Mouse (Mus musculus): Measurements from ENCODE around the gene Gpr22.

The Gpr22 gene

DNA sequence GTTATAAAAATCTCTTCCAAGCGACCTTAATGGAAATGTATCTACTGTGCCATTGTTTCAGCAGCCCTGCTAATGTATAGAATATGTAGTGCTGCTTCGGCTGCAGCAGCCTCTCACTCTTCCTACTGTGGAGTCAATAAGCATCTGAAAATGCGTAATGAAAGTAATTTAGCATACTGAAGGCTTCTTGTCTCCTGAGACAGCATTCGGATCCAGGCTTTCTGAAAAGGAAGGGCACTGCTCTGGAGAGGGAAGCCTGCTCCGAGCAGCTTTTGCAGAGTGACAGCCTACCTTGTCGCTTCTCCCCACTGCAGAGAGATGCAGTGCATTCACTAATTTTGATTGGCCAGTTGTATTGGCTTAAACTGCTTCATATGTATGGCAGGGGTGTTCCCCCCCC lies at the start of gene Gpr22:
Gpr22 (minus strand) TSS at position 348 of the 400 bp plus-strand sequence.
- DNase-seq, result no peak

DNA sequence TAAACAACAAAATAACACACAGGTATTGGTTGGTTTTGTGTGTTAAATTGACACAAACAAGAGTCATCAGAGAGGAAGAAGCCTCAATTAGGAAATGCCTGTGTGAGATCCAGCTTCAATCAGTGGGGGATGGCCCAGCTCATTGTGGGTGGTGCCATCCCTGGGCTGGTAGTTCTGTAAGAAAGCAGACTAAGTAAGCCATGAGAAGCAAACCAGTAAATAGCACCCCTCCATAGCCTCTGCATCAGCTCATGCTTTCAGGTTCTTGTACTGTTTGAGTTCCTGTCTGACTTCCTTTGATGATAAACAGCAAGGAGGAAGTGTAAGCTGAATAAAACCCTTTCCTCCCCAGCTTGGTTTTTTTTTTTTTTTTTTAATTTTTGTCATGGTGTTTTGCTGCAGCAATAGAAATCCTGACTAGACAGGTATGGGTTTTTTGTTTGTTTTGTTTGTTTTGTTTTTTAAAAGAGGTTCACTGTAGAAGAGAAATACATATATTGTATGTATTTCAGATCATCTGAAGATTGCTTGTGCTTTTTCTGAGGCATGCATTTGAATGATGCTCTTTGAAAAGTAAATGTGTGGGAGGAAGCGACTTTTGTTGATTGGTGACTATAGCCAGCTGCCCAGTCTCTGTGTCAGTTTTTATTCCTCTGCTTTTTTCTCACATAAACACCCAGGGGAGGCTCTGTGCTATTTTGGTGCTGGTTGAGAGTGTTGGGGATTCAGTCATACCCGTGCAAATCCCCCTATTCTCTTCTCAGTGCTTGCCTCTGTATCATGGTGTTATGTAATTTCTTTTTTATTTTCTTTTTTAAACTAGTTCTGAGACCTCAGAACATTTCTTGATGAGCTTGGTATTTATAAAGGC lies 42.4 kb upstream of the Gpr22 start:
- no peak for DNase-seq

DNA sequence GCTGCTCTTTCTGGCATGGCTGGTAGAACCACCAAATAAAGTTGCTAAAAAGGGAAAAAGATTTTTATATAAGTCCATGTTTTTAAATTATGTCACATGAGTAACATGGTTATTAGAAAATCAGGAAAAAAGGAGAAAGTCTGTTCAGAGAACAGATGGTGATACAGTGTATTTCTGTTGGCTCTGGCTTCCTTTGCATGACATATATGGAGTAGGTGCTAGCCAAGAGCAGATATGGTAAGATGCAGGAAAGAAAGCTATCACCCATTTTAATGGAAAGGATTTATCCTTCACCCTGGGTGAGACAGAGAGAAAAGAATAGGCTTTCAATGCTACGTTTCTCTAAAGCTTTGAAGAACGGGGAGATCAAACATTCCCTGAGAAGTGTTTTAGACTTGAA lies 40.7 kb upstream of the Gpr22 start:
- no peak for DNase-seq

DNA sequence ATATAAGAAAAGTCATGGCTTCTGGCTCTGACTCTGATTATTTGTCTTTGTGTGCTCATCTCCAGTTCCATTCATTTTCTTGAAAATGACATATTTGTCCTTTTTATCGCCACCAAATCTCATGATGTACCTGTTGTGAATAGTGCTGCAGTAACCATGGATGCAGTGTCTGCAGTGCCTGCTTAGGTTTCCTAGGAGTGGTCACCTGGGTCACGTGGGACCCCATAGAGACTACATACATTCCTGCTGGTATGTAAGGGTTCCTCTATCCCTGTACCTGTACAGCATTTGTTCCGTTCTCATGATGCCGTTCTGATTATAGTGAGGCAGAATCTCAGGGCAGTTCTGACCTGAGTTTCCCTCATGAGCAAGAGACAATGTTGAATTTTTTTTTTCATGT lies 36.1 kb upstream of the Gpr22 start:
- DNase-seq, result no peak

DNA sequence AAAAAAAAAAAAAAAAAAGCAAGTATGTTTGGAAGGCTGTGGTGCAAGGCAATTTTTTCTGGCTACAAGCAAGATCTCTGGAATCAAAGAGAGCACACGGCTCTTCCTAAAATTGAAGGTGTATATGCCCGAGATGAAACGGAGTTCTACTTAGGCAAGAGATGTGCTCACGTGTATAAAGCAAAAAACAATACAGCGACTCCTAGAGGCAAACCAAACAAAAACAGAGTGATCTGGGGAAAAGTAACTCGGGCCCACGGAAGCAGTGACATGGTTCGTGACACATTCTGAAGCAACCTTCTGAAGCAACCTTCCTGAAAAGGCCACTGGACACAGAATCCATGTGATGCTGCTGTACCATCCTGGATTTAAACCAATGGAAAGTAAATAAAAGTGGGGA lies 33.6 kb upstream of the Gpr22 start:
- no peak for DNase-seq

DNA sequence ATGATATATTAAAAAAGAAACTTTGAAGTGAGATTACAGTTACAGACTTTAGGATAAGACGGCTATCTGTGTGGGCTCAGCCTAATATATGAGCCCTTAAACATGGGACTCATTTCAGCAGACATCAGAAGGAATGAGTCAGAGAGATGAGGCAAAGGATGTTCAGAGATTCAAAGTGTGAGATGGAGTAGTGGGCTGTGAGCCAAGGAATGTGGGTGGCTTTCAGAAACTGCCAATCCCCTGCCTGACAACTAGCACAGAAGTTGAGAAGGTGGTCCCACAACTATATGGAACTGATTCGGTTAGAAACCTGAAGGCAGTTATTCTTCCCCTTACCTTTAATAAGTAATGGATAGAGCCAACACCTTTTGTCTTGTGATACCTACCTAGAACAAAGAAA lies 20.9 kb upstream of the Gpr22 start:
- DNase-seq, result no peak

DNA sequence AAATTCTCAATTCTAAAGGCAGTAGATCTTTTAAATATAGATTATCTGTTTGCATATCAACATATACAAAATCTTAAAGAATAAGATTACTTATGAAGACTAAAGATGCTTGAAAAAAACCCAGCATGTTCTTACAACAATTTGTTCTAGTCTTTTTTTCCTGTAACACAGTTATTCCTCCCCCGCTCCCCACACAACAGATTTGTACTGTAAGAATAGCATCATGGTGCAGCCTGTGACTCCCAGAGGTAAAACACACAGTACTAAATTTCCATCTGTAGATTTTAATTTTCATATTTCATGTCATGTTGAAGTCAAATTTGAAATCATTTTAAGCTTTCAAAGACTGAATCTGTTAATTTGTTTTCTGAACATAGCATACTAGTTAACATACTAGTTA lies 16.4 kb upstream of the Gpr22 start:
- no peak for DNase-seq

DNA sequence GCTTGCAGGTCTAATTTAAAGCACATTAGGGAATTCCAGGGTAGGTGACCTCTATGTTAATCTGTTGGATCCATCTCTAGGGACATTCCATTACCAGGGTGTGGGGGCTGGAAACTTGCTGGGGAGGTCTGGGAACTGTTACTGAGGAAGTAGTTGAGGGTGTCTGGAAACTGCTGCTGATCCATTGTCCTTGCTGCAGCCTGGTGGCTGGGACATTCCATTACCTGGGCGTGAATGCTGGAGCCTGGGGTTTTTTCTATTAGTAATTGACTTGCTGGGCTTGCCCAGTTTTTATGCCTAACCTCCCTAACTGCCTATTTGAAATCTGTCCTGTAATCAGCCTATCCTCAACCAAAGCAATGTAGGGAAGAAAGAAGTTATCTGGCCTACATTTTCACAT lies 13.0 kb upstream of the Gpr22 start:
- peak; percentile 7 to 39 for DNase-seq

DNA sequence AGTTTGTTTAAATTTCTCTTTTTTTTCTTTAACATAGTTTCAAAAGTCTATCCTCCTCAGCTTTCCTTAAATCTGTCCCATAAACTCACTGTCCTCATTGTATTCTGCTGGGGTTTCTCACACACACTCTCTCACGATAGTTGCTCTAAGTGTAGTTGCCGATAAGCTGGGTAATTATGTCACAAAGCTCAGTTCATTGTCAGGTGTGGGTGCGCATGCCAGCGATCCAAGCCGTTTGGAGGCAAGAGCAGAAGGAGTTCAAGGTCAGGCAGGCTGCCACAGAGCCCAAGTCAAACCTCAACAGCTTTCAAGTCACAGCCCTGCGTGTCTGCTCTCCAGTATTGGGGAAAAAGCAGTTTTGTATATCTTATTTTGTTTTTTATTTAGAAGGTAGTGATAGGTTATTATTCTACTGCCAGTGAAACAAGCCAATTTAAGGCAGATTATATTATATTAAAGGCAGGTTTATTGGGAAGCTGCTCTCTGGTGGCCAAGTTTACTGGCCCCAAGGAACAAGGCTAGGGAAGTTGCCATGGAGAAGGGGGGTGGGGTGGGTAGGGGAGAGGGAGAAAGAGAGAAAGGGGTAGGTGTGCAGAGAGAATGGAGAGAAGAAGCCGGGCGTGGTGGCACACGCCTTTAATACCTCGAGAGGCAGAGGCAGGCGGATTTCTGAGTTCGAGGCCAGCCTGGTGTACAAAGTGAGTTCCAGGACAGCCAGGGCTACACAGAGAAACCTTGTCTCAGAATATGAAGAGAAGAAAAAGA lies 11.9 kb upstream of the Gpr22 start:
- no peak for DNase-seq

DNA sequence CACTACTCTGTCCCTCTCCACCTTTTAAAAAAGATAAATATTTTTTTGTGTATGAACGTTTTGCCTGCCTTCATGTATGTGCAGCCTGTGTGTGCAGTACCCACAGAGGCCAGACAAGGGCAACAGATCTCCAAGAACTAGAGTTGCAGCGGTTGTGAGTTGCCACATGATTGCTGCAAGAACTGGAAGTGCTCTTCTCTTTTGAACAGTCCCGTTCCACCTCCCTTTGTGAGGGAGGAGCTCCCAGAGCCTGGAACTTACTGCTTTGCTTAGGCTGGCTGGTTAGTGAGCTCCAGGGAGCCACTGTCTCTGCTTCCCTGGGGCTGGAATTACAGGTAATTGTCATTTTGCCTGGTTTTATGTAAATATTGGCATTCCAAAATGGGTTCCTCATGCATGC lies 10.8 kb upstream of the Gpr22 start:
- no peak for DNase-seq

DNA sequence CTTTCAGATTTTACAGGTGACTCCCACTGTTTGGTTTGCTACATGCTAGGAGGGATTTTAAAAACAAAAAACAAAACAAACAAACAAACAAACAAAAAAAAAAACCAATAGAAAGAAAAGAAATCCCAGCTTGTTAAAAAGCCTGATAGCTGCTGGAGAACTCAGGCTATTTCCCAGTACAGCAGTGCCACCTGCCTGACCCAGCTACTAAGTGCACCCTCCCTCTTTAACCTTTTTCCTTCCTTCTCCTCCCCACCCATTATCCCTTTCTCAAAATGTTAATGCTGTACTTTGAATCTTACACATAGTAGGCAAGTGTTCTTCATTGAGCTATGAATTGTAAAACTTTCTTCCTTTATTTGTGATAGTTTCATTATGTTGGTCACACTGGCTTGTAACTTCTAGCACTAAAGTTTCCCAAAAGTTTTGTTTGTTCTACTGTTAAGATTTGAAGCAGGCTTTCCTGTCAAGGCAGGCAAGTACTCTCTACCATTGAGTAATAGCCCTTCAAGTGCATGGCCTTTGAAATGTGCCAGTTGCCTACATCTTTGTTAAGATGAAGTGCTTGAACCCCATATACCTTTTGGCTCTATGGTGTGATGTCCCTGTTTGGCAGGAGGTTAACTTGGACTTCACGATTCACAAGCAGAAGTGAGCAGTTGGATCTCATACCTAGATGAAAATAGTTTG lies 6.0 kb upstream of the Gpr22 start:
- peak in 1 of 2 experiments; percentile 13 for DNase-seq

DNA sequence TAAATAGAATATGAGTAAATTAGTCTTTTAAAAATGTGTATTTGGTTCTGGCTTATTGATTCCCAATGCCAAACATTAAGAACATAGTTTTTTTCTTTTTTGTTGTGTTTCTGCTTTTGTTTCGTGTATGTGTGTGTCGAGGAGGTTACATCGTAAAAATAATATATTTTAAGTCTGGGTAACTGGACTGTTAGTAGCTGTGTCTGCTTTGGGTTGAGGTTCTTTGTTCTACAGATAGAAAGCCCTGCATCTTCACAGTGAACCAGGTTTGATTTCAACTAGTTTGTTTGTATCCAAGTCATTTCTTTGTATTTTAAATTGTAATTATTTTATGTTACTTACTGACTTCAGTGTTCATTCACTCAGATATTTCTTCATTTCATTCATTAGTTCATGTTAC lies 323 bp upstream of the Gpr22 start:
- DNase-seq, result no peak

DNA sequence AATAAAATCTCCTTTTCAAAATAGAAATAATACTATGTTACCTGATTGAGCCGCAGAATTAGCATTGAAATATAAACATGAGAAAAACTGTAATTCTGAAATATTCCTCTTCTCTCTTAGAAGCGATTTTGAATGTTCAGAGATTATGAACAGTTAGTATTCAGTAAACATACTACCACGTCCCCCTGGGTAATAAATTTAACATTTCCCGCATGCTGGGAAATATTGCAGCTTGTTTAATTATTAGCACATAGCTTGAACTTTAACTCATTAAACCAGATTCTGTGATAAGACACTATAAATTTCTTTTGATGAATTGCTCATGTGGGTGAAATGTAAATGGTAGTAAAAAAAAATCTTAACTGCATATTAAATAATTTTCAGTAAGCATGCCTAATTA lies 1.0 kb downstream of the Gpr22 start:
- DNase-seq, result no peak

DNA sequence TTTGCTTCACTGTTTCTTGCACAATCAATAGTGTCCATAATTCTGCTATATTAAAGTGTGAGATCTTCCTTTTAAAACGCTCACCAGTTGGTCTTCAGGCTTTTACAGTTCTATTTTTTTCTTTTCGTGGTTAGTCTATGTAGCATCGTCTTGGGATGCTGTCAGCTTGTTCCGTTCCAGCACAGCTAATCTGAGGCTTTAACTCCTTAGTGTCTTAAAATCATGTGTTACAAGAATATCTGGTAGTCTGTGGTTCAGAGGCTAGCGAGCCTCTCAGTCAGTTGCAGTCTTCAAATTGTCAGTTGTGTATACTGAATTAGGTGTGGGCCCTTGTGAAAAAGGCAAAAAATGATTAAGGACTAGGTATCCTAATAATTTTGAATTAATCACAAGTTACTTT lies 1.5 kb downstream of the Gpr22 start:
- DNase-seq, result no peak

DNA sequence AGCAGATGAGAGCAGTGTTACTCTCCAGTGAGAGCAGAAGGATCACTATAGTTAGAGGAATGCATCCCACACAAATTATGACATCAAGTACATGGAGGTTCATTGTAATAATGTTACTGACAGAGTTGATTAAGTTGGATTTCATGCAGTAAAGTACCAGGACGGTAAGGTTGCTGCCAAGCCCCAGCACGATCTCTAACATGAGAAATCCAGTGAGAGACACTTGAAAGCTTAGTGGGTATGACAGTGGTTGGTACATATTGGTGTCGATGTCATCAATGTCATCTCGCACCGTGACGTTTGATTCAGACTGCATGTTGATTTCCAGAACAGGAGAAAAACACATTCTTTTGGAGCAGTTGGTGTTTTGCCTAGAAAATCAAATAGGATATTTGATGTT lies 4.1 kb downstream of the Gpr22 start:
- DNase-seq, result no peak

DNA sequence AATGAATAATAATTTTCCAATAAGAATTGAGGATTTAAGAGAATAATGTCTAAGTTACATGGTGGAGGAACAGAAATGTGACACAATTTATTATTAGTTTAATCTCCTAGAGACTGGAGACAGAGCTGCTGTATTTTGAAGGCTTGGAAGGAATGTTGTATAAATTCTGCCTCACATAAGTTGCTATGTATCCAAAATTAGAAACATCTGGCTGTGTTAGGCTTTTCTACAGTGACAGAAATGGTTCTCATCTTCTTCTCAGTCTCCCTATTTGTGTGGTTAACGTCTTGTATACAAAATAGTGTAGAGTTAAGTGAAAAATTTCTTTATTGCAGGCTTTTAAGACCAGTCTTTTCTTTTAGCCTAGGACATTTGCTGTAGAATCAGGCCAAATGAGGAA lies 6.2 kb downstream of the Gpr22 start:
- no peak for DNase-seq

DNA sequence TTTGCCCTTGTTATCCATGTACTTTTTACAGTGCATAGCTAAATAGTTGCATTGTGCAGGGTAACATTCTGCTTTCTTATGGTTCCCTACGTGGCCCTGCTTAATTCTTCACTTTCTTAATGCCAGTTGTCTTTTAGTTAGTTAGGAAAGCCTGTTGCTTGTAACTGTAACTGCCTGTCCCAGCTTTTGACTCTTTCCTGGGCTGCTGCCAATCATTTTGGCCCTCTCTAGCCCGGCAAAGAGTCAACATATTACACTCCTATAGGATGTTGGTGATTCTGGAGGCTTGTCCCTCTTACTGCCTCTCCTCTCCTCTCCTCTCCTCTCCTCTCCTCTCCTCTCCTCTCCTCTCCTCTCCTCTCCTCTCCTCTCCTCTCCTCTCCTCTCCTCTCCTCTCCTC lies 7.6 kb downstream of the Gpr22 start:
- DNase-seq, result no peak

DNA sequence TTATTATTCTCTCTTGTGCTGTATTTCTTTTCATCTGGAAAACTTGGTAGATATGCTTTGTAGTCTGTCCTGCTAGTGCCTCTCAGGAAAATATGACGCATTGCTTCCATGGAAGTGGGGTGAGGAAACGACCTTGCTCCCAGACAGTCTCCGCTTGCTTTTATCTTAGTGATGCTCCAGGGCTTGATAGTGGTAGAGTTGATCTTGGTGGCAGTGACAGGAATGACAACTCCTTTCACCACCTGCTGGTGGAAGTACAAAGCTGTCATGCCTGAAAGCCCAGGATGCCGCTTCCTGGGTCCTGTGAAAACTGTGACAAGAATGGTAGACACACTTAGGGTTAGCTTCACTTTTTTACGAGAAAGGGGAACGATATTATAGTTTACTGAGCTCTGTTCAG lies 9.8 kb downstream of the Gpr22 start:
- no peak for DNase-seq

DNA sequence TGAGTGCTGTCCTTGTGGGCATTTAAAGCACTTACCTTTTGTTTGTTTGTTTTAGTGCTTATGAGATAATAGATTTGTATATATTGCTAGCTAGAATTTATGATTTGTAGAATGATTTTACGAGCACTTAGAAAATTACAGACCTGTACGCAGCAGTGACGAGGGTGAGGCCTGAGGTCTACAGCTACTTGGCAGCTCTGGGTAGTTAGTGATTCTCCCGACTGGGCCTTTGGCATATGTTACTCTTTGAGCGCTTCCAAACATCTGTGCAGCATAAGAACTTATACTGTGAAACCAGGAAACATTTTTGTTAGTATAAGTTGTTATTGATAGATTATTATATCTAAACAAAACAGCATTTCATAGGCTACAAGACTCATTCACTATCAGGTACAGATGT lies 12.3 kb downstream of the Gpr22 start:
- DNase-seq, result no peak

DNA sequence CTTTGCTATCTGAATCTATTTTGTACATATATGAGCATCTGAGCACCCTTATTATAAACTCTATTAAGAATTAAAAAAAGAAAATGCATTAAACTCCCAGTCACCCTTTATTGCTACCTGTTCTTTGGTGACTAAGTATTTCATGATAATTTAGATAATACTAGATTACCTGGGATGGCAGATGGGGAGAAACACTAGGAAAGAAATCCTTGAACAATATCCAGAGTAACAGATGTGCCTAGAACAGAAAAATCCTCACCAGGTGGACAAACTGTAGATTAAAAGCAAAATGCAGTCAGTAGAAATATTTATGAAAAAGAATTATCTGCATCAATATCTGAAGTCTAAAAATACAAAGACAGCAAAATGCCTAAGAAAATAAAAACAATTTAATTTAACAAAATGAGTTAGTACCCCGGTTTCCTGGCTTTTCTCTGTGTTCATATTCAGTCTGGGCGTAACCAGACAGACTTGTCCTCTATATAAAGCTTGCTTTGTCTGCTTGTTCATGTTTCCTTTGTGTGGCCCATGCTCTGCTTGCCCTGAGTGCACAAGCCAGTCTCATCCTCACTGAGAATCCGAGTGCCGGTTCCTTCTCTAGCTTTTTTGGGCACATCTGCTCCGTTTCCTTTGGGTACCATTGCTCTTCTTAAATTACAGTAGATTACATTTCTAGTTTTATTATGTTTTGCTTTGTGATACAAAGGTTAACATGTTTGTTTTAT lies 13.0 kb downstream of the Gpr22 start:
- DNase-seq, result no peak

DNA sequence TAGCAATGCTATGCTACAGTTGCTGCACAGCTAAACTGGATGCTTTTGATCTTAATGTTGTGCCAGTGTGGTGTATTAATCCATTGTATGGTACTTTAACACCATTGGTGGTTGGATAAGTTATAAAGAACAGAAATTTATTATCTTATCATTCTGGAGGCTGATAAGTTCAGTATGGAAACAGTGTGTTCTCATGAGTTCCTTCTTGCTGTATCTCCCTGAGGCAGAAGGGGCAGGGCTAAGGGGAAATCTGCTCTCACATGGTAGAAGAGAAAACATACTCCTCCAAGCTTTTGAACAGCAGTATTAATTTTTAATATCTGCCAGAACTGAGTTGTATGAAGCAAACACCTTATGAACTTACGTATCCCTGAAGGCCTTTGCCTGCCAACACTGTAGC lies 20.5 kb downstream of the Gpr22 start:
- DNase-seq, result no peak

DNA sequence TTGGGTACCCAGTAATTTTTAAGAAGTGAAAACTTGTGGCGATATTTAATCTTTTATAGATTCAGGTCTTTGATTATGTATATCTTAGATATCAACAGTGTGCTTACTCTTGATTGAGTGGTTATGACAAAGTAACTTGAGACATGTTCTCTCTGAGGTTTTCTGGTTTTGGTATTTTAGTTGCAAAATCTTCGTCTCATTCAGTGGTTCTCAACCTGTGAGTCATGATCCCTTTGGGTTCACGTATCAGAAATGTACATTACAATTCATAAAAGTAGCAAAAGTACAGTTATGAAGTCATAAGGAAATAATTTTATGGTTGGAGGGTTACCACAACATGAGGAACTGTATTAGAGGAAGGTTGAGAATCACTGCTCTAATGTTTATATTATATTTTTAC lies 27.1 kb downstream of the Gpr22 start:
- DNase-seq, result no peak

DNA sequence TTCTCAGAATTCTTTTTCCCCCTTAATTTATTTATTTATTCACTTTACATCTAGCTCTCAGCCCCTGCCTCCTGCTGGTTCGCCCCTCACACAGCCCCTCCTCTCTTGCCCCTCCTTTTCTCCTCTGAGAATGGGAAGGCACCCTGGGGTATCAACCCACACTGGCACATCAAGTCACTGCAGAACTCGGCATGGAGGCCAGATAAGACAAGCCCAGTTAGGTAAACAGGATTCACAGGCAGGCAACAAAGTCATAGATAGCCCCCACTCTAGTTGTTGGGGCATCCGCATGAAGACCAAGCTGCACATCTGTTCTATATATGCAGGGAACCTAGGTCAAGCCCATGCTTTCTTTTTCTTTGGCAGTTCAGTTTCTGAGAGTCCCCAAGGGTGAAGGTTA lies 46.6 kb downstream of the Gpr22 start:
- no peak for DNase-seq
